Mouse (Mus musculus) heart, embryonic 12.5 days (tissue): ENCODE measurements at regions not wholly inside any gene's neighbourhood (a gene's known extent, or its start where the extent isn't known, plus 50 kb on each side); places are given as distances from the start of the nearest gene placed in this dataset.

Experiments used
- ATAC-seq: fragments of 200-750 bp; cut with Nextera tagmentation; 2 replicates; pipeline ENCODE4 v1.8.0; 2017; ENCODE audit warnings: moderate TSS enrichment, moderate library complexity; ENCODE audit not compliant: insufficient number of reproducible peaks, low FRiP score
- H3K27ac ChIP-seq: fragments of 300-500 bp; sonication (generic); 2 replicates; pipeline ENCODE4 v1.5.1; 2016; ENCODE audit warnings: mild to moderate bottlenecking, moderate library complexity; ENCODE audit not compliant: poor library complexity, severe bottlenecking
- H3K27me3 ChIP-seq: fragments of 300-500 bp; sonication (generic); replicated peaks from 2 replicates; pipeline ENCODE4 v1.6.1; 2016; ENCODE audit warnings: mild to moderate bottlenecking, moderate library complexity
- H3K36me3 ChIP-seq: fragments of 300-500 bp; sonication (generic); 2 replicates; pipeline ENCODE4 v1.6.1; 2016; ENCODE audit warnings: mild to moderate bottlenecking, moderate library complexity
- H3K4me1 ChIP-seq: fragments of 300-500 bp; sonication (generic); replicated peaks from 2 replicates; pipeline ENCODE4 v1.6.1; 2016; ENCODE audit warnings: mild to moderate bottlenecking
- H3K4me2 ChIP-seq: fragments of 300-500 bp; sonication (generic); 2 replicates; pipeline ENCODE4 v1.6.1; 2016; ENCODE audit warnings: mild to moderate bottlenecking, moderate library complexity
- H3K4me3 ChIP-seq: fragments of 300-500 bp; sonication (generic); 2 replicates; pipeline ENCODE4 v1.5.1; 2016; ENCODE audit warnings: mild to moderate bottlenecking
- H3K9ac ChIP-seq: fragments of 300-500 bp; sonication (generic); 2 replicates; pipeline ENCODE4 v1.6.1; 2016; ENCODE audit warnings: mild to moderate bottlenecking, moderate library complexity
- H3K9me3 ChIP-seq: fragments of 300-500 bp; sonication (generic); replicated peaks from 2 replicates; pipeline ENCODE4 v1.6.1; 2016; ENCODE audit warnings: mild to moderate bottlenecking, moderate library complexity
- WGBS: fragments of 180-500 bp; shearing (Covaris S2); methylation state at CpG from one replicate; pipeline ENCODE4 v1.1.7; 2016; 5-methylcytosine and 5-hydroxymethylcytosine counted together

- Histone ChIP-seq H3K27ac (no peak overlapping the region), H3K27me3 (no peaks in the 10 kb centered on the region), H3K9me3 (no peaks in the 10 kb centered on the region), H3K36me3 (no peaks in the 10 kb centered on the region), H3K9ac (no peak overlapping the region), H3K4me1 (no peaks in the 10 kb centered on the region), H3K4me3 (no peak overlapping the region), H3K4me2 (no peak overlapping the region)
- ATAC-seq: no peak
Observed at GRCm38 (mm10) chr6:148719062-148719461, 112.2 kb downstream of the Ipo8 start.

GRCm38 (mm10) chr6:148710406-148710805 lies 120.9 kb downstream of the Ipo8 start:
- no peaks in the 10 kb centered on the region for H3K4me1 ChIP-seq
- ATAC-seq: no peak
- H3K27me3 ChIP-seq: no peaks in the 10 kb centered on the region; the same call in 1 of the 2 replicates
- no peak overlapping the region for H3K4me3 ChIP-seq
- no peak overlapping the region for H3K27ac ChIP-seq
- WGBS: 76% methylated on average over 3 of the region's 3 CpGs
- no peaks in the 10 kb centered on the region for H3K9me3 ChIP-seq
- no peak overlapping the region for H3K9ac ChIP-seq
- H3K4me2 ChIP-seq: no peak overlapping the region
- H3K36me3 ChIP-seq: no peaks in the 10 kb centered on the region

- H3K27ac ChIP-seq: no peak overlapping the region
- 77% methylated on average over 2 of the region's 2 CpGs for WGBS
Observed at GRCm38 (mm10) chr6:148708389-148708788, 122.9 kb downstream of the Ipo8 start.

GRCm38 (mm10) chr6:148705711-148706110 lies 125.6 kb downstream of the Ipo8 start:
- H3K27ac ChIP-seq: no peak overlapping the region
- H3K27me3 ChIP-seq: no peaks in the 10 kb centered on the region; the same call in 1 of the 2 replicates
- H3K36me3 ChIP-seq: no peaks in the 10 kb centered on the region
- H3K9me3 ChIP-seq: no peaks in the 10 kb centered on the region
- H3K4me2 ChIP-seq: no peak overlapping the region
- H3K9ac ChIP-seq: no peak overlapping the region
- no peak overlapping the region for H3K4me3 ChIP-seq
- WGBS: 25% methylated on average over 2 of the region's 2 CpGs
- no peaks in the 10 kb centered on the region for H3K4me1 ChIP-seq
- ATAC-seq: no peak

More at GRCm38 (mm10) chr6:148708389-148708788, 122.9 kb downstream of the Ipo8 start:
- Histone ChIP-seq H3K9ac (no peak overlapping the region), H3K4me1 (no peaks in the 10 kb centered on the region), H3K4me2 (no peak overlapping the region), H3K36me3 (no peaks in the 10 kb centered on the region), H3K9me3 (no peaks in the 10 kb centered on the region), H3K27me3 (no peaks in the 10 kb centered on the region; the same call in 1 of the 2 replicates), H3K4me3 (no peak overlapping the region)
- no peak for ATAC-seq

GRCm38 (mm10) chr6:148693329-148693728 lies 137.9 kb downstream of the Ipo8 start:
- Histone ChIP-seq H3K4me2 (no peak overlapping the region), H3K27ac (0 out of 2 replicates have a peak overlapping the region, but pooled peaks have one; percentile 17), H3K36me3 (no peaks in the 10 kb centered on the region), H3K4me1 (peaks cover 9% of the 10 kb centered on the region; the same call in 1 of the 2 replicates), H3K9ac (no peak overlapping the region), H3K27me3 (no peaks in the 10 kb centered on the region), H3K4me3 (no peak overlapping the region), H3K9me3 (no peaks in the 10 kb centered on the region)
- 17% methylated on average over 4 of the region's 4 CpGs for WGBS
- ATAC-seq: peak; percentile 67

GRCm38 (mm10) chr6:148687770-148688169 lies 143.5 kb downstream of the Ipo8 start:
- Histone ChIP-seq H3K36me3 (no peaks in the 10 kb centered on the region), H3K27ac (no peak overlapping the region), H3K27me3 (no peaks in the 10 kb centered on the region), H3K9ac (no peak overlapping the region), H3K4me2 (no peak overlapping the region), H3K4me3 (no peak overlapping the region), H3K9me3 (no peaks in the 10 kb centered on the region), H3K4me1 (no peaks in the 10 kb centered on the region)
- 32% methylated on average over 4 of the region's 4 CpGs for WGBS
- no peak for ATAC-seq

- Histone ChIP-seq H3K27ac (no peak overlapping the region), H3K36me3 (no peaks in the 10 kb centered on the region), H3K9me3 (no peaks in the 10 kb centered on the region), H3K4me1 (no peaks in the 10 kb centered on the region), H3K27me3 (0 out of 2 replicates have a peak, but pooled peaks cover 4% of the 10 kb centered on the region), H3K4me2 (no peak overlapping the region), H3K4me3 (no peak overlapping the region), H3K9ac (no peak overlapping the region)
- WGBS: 69% methylated on average over 2 of the region's 2 CpGs
- ATAC-seq: no peak
Observed at GRCm38 (mm10) chr6:148660152-148660551, 171.1 kb downstream of the Ipo8 start.

GRCm38 (mm10) chr6:148653216-148653615 lies 178.1 kb downstream of the Ipo8 start:
- no peak overlapping the region for H3K4me3 ChIP-seq
- H3K9me3 ChIP-seq: no peaks in the 10 kb centered on the region
- no peak overlapping the region for H3K27ac ChIP-seq
- no peak overlapping the region for H3K9ac ChIP-seq
- no peaks in the 10 kb centered on the region for H3K4me1 ChIP-seq
- no peak overlapping the region for H3K4me2 ChIP-seq
- ATAC-seq: no peak
- WGBS: 71% methylated on average over 3 of the region's 3 CpGs
- 0 out of 2 replicates have a peak, but pooled peaks cover 4% of the 10 kb centered on the region for H3K27me3 ChIP-seq
- H3K36me3 ChIP-seq: no peaks in the 10 kb centered on the region

- ATAC-seq: no peak
- Histone ChIP-seq H3K9me3 (no peaks in the 10 kb centered on the region), H3K4me1 (no peaks in the 10 kb centered on the region), H3K4me3 (no peak overlapping the region), H3K9ac (no peak overlapping the region), H3K4me2 (no peak overlapping the region), H3K27me3 (0 out of 2 replicates have a peak, but pooled peaks cover 4% of the 10 kb centered on the region), H3K36me3 (no peaks in the 10 kb centered on the region), H3K27ac (no peak overlapping the region)
- WGBS: 71% methylated on average over 4 of the region's 4 CpGs
Observed at GRCm38 (mm10) chr6:148652434-148652833, 178.8 kb downstream of the Ipo8 start.

GRCm38 (mm10) chr6:148647423-148648390 lies 183.6 kb downstream of the Ipo8 start:
- H3K4me3 ChIP-seq: no peak overlapping the region
- no peak overlapping the region for H3K27ac ChIP-seq
- H3K4me1 ChIP-seq: no peaks in the 10 kb centered on the region
- ATAC-seq: peak; percentile 57
- H3K4me2 ChIP-seq: no peak overlapping the region
- no peaks in the 10 kb centered on the region for H3K36me3 ChIP-seq
- no peaks in the 10 kb centered on the region for H3K9me3 ChIP-seq
- H3K27me3 ChIP-seq: no peaks in the 10 kb centered on the region
- H3K9ac ChIP-seq: no peak overlapping the region
- WGBS: 64% methylated on average over 2 of the region's 2 CpGs

GRCm38 (mm10) chr6:148640595-148640994 lies 190.7 kb downstream of the Ipo8 start:
- Histone ChIP-seq H3K4me2 (no peak overlapping the region), H3K36me3 (no peaks in the 10 kb centered on the region), H3K27me3 (no peaks in the 10 kb centered on the region), H3K9me3 (no peaks in the 10 kb centered on the region), H3K9ac (no peak overlapping the region), H3K4me3 (no peak overlapping the region), H3K27ac (no peak overlapping the region), H3K4me1 (no peaks in the 10 kb centered on the region)
- no peak for ATAC-seq
- 75% methylated on average over 1 of the region's 1 CpGs for WGBS
